Mouse (Mus musculus) ovary, postnatal 14 days (tissue): ENCODE measurements at regions not wholly inside any gene's neighbourhood (a gene's known extent, or its start where the extent isn't known, plus 50 kb on each side); places are given as distances from the start of the nearest gene placed in this dataset.
A peak's percentile ranks its signal among the peaks of the same experiment; 100 is the strongest.

Source experiments
- DNase-seq: peaks from one replicate; pipeline ENCODE4 v3.0.0; 2022; ENCODE audit warnings: low spot score

GRCm38 (mm10) chr1:98192671-98193070 lies 97.2 kb upstream of the Pam start:
- no peak for DNase-seq

GRCm38 (mm10) chr1:98192044-98192484 lies 96.6 kb upstream of the Pam start:
- no peak for DNase-seq

DNA sequence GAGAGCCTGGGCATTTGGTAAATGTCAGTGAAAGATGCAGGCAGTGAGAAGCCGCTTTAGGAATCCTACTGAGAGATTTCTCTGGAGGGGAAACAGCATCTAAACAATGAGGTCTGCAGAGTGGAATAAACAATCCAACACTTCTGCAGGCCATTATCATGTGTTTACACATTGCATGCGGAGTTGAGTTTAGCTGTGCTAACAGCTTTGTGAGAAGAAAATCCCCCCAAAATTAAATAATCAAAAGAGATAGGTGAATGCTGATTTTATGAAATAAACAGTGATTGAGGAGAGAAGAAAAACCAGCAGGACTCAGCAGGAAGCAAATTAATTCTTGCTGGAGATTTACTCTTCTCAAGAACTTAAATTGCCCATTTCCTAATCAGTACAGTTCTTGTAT lies 95.9 kb upstream of the Pam start:
- no peak for DNase-seq

GRCm38 (mm10) chr1:98190741-98191140 lies 95.3 kb upstream of the Pam start:
- DNase-seq = no peak

DNA sequence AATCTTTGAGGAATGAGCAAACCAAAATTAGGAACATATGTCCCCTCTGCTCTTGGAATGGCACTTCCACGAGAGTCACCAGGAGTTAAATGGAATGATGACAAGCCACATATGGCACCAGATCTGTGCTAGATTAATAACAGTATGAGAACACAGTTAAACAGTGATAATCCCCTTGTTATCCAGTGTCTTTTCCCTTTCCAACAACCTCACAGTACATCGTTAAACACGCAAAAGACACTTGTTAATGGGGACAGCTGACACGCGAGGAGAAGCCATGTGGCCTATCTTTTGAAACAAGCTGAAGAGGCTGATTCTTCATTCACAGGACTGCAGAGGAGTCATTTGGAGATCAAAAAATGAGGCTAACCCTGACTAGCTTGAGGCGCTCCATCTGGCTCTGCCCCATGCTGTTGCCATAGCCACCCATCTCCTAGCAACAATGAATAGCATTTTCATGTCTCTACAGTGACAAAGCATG lies 94.6 kb upstream of the Pam start:
- no peak for DNase-seq

- no peak for DNase-seq
Measured at GRCm38 (mm10) chr1:98180372-98180771, 84.9 kb upstream of the Pam start.

DNA sequence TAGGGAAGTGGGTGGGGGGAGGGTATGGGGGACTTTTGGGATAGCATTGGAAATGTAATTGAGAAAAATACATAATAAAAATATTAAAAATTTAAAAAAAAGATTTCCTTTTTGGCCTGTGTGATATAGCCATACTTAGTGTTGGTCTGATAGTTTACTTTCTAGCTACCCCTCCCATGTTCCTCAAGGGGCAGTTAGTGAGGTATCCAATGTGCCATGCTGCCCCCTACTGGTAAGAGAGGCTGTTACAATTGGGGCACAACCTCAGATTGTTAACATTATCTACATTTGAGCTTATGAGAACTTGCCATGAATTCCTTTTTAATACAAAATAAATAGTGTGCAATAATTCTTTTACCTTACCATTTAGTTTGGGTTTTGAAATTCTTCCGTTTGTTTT lies 83.6 kb upstream of the Pam start:
- DNase-seq = peak; percentile 29

DNA sequence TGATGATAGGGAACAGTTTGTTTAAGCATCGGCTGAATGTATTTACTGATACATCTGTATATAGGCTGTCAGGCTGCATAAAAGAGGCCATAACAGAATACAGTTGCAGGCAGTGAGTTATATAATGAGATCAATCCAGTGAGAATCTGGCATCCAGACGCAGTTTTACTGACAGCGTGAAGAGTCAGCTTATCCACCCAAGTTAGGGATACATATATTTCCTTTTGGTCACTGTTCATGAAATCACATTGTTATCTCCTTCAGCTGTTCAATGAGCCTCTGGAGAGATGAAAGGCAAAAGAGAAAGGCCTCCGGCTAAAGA lies 79.3 kb upstream of the Pam start:
- DNase-seq = no peak

GRCm38 (mm10) chr1:98173907-98174810 lies 78.7 kb upstream of the Pam start:
- no peak for DNase-seq

DNA sequence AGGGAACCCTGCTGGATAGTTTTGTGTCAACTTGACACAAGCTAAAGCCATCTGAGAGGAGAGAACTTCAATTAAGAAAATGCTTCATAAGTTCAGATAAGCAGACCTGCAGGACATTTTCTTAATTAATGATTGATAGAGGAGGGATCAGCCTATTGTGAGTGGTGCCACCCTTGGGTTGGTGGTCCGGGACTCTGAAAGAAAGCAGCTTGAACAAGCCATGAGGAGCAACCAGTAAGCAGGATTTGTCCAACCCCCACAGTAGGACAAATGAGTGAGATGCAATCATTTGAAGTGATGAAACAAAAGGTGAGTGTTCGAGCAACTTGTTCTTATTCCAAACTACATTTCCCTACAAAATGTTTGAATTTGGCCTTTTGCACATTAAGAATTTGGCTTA lies 78.0 kb upstream of the Pam start:
- DNase-seq = no peak

GRCm38 (mm10) chr1:98171291-98171690 lies 75.8 kb upstream of the Pam start:
- DNase-seq = no peak

DNA sequence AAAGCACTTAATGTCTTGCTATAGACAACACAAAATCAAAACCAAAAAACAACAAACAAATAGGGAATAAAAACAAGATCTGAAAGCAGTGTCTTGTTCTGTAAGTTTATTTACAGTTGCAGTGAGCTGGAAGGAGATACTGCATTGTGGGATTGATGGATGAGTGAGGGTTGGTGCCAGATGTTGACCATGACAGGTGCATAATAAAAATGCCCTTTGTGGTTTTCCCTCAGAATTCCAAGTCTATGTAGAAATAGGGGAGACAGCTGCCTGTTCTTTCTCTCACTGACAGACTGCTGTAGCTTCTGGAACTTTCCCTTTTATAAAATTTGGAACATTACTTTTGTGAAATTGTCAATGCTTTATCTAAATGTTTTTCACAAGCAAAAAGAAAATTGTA lies 73.9 kb upstream of the Pam start:
- DNase-seq = no peak

DNA sequence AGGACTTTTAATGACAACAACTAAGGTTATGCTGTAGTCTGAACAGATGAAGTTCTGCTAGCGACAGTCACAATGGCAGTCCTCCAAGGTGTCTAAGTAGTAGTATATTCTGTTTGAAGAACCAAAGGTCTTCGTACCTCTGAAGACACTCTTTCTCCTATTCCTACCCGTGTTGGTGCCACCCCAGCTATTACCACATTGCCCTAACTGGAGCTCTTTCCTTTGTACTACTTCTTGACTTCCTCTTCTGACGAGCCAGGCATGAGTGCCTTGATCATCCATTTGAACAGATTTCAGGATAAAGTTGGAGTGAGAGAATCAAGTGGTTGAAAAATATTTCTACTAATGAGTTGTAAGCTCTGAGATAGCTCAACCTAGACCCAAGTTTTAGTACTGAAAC lies 72.4 kb upstream of the Pam start:
- DNase-seq = no peak

- DNase-seq = no peak
Measured at GRCm38 (mm10) chr1:98162639-98162927, 67.1 kb upstream of the Pam start.

- DNase-seq = no peak
Measured at GRCm38 (mm10) chr1:98161882-98162638, 66.6 kb upstream of the Pam start.

GRCm38 (mm10) chr1:98158969-98159368 lies 63.5 kb upstream of the Pam start:
- no peak for DNase-seq

DNA sequence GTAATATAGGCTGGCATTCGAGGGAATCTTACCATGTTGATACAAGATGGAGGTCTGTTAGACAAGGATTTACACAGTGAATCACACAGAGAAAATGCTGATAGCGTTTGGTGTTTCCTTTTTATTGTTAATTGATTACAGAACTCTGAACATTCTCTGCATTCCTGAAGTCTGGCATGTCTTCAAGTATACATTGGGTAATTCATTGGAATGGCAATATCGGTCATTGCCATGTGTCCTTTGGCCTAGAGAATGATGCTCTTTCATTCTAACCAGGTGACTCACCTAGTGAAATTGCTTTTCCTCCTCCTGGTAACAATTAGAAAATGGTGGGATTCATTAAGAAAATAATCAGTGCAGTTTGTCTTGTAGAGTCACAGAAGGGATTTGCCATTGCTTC lies 51.9 kb upstream of the Pam start:
- DNase-seq = no peak
